Mouse (Mus musculus) liver (tissue): ENCODE results near the gene Ptpn3.
A peak's percentile ranks its signal among the peaks of the same experiment; 100 is the strongest.

Source experiments
- DNase-seq: peaks from one replicate; pipeline ENCODE4 v3.0.0-alpha.2; 2020; ENCODE audit warnings: mixed read lengths

The Ptpn3 gene

GRCm38 (mm10) chr4:57301410-57302313 lies at the start of gene Ptpn3:
Ptpn3 (minus strand) TSS chr4:57301837.
- DNase-seq = peak; percentile 68

DNA sequence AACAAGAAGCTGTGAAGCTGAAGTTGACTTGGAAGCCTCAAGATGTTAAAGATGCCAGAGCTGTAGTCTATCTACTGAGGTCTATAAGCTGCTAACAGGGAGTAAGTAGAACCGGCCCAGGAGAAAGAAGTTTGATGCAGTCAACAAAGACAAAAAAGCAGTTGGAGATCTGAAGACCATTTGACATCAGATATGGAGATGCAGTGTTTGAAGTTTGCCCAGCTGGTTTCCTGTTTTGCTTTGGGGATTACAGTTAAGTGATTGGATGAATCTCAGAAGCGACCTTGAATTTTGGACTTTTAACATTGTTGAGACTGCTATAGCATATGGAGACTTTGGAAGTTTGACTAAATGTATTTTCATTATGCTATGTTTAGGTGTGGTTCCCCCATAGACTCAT lies 48.9 kb upstream of the Ptpn3 start:
- no peak for DNase-seq

- no peak for DNase-seq
Observed at GRCm38 (mm10) chr4:57343996-57344395, 42.4 kb upstream of the Ptpn3 start.

GRCm38 (mm10) chr4:57338923-57339322 lies 37.3 kb upstream of the Ptpn3 start:
- no peak for DNase-seq

DNA sequence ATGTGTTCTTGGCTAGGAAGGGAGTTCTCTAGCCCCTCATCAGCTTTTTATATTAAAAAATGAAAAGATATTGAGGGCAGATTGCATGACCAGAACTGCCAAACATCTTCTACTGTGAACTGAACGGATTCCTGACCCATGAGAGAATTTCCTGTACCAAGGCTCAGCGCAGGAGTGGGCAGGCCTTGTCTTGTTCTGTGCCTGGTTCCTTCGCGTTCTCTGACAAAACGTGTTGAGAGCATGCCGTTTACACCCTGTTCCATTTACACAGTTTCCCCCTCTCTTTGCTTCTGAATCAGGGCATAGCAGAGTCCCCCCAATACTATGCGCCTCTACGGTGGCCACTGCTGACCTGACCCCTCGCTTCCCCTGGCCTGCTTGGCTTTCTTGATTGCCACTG lies 36.4 kb upstream of the Ptpn3 start:
- no peak for DNase-seq

GRCm38 (mm10) chr4:57335000-57335666 lies 33.5 kb upstream of the Ptpn3 start:
- DNase-seq = no peak

DNA sequence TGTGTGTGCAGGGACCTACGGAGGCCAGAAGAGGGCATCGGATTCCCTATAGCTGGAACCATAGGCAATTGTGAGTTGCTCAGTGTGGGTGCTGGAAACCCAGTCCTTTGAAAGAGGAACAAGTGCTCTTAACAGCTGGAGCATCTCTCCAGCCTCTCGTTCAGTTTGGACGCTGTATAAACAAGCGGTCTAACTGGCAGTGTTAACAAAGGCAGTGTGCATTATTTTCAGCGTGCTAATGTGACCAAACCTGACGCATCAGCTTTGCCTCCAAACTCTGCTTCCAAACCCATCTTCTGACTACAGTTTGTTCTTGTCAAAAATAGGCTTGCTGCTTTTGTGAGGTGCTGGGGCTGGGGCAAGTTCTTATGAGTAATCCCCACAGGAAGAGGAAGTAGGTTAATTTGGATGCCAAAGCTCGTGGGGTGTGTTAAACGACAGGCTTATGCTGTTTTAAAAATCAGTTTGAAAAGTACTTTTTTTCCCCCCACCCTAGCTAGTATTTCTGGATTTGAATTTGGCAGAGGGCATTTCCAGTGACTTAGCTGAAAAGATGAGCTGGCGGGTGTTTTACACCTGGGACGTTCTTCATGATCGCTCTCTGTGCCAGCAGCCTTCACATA lies 32.4 kb upstream of the Ptpn3 start:
- no peak for DNase-seq

GRCm38 (mm10) chr4:57332511-57332910 lies 30.9 kb upstream of the Ptpn3 start:
- no peak for DNase-seq

- peak; percentile 26 for DNase-seq
Observed at GRCm38 (mm10) chr4:57320606-57321327, 19.1 kb upstream of the Ptpn3 start.

- peak; percentile 26 for DNase-seq
Observed at GRCm38 (mm10) chr4:57318525-57319212, 17.0 kb upstream of the Ptpn3 start.

- DNase-seq = no peak
Observed at GRCm38 (mm10) chr4:57312256-57313166, 10.9 kb upstream of the Ptpn3 start.

- no peak for DNase-seq
Observed at GRCm38 (mm10) chr4:57311750-57312149, 10.1 kb upstream of the Ptpn3 start.

DNA sequence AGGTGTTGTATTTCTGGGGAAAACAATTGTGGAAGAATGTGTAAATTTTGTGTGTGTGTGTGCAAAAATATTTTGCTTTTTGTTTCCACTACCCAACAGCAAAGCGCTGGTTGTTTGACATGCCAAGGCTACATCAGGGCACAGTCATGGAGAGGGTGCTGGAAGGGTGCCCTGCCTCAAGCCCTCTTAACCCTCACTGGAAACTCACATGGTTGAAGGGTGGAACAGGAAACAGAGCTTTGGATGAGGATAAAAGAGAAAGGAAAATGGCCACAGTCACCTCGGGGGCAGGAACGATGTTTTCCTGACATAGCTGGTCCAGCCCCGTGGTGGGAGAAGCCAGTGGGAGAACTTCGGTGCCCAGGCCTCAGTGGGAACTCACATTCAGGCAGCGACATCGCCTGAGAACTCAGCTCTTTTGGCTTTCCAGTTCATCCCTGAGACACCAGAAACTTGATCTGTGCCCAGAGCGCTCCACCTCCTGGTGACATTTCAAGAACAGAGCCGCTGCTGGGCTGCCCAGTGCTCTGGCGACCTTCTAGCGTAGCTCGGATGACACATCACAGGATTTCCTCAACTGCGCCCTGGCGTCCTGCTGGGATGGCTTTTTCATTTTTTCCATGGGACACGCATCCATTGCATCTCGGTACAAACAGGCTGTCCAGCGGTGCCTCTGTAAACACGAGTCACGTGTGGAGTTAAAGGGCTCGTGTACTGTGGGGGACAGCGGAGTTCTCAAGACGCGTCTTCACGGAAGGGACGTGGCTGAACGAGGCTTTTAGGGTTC lies 6.8 kb upstream of the Ptpn3 start:
- DNase-seq = peak; percentile 10

GRCm38 (mm10) chr4:57307747-57308146 lies 6.1 kb upstream of the Ptpn3 start:
- DNase-seq = no peak

GRCm38 (mm10) chr4:57306260-57306659 lies 4.6 kb upstream of the Ptpn3 start:
- DNase-seq = no peak

DNA sequence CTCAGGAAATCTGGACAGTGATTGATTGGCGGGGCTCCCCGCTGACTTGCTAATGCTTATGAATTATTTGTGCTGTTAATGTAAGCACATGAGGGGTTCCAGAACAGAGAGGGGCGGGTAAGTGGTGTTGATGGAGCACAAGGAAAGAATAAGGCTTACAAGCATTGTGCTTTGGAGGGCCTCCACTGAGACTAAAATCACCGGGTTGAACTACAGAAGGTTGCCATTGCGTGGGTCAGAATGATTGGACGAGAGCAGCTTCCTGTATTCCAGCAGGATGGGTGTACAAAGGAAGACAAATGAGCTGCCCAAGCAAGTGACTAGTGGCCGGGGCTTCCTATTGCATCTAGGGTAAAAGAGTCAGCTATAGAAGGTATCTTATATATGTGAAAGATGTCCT lies 4.0 kb upstream of the Ptpn3 start:
- DNase-seq = no peak

GRCm38 (mm10) chr4:57300469-57301409 lies 898 bp downstream of the Ptpn3 start:
- peak; percentile 11 for DNase-seq

GRCm38 (mm10) chr4:57299701-57300468 lies 1.8 kb downstream of the Ptpn3 start:
- DNase-seq = peak; percentile 23
